Mouse (Mus musculus): Measurements from ENCODE around the gene Wdr31. TPM values are rescaled to one million over a fixed set of nuclear protein-coding genes. Genes with fewer than 3 reads are reported as not detected.

The Wdr31 gene
- polyA plus RNA-seq, 1 experiment from 2014 or later = 12.4 TPM

DNA sequence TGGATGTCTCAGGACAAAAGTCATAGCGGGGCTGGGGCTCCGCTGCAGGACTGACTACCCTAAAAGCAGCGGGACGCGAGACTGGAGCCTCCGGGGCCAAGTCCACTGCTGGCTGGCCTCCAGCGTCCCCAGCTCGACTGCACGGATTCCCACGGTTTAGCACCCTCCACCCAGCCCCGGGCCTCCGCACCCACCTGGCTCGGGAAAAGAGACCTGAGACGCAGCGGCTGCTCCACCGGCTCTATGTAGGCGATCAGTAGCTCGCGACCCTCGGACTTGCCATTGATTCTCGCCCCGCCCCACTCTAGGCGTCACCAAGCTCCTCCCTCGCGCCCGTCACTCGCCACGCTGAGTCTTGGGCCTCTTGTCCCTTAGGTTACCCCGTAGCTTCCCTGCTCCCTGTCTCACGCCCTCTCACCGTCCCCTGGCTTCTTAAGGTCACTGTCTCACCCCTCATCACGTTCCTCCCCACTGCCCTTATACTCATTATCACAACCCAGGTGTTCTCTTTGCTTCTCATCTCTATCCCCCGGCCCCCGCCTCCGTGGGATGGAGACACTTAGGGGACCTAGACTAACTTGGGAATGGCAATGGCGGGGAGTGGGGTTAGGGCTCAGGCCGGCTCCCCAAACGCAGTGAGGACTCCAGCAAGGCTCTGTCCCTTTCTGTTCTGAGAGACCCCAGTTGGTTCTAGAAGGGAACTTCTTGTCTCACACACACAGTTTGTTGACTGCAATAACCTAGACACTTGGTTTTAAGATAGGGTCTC is 31.5 kb upstream of the Wdr31 start:
- WGBS = 2% methylated on average over 38 of the region's 38 CpGs
- no peaks in the 10 kb centered on the region for H3K27me3 ChIP-seq (ENCODE audit: control insufficient read depth, insufficient read depth, low read depth, low read length)

DNA sequence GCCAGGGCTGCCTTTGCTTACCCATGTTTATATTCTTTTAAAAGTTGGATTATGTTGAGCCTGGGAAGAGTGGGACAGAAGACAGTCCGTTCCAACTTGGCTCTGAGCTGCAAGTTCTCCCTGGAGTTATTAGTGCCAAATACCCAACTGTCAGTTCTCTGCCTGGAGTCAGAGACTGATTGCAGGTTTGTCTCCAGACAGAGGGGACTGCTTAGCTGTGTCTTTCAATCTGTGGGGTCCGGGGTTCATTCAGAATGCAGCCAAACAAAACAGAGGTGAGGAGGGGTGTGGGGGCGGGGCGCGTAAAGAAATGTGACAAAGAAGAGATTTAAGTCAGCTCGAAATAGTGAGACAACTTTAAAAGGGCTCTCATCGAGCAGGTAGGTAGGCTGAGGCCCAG is 30.8 kb upstream of the Wdr31 start:
- H3K4me1 ChIP-seq (replicated peaks; ENCODE audit: control insufficient read depth, insufficient read depth, low read length) = peaks cover 19% of the 10 kb centered on the region
- WGBS = under 1% methylated on average over 7 of the region's 7 CpGs
- peak overlapping the region; percentile 84 for H3K9ac ChIP-seq (ENCODE audit: low read length)
- peak overlapping the region; percentile 90 for H3K27ac ChIP-seq (ENCODE audit: low read length)
- peak overlapping the region; percentile 80 for H3K4me3 ChIP-seq (ENCODE audit: low read length)
- peaks cover 17% of the 10 kb centered on the region for H3K36me3 ChIP-seq (ENCODE audit: control insufficient read depth, insufficient read depth, low read length)
- ATAC-seq (ENCODE audit: low read depth) = peak; percentile 53
- H3K4me2 ChIP-seq (ENCODE audit: low read depth, low read length) = peak overlapping the region; percentile 52
- H3K9me3 ChIP-seq (ENCODE audit: control insufficient read depth, low read length) = no peaks in the 10 kb centered on the region
- H3K27me3 ChIP-seq (ENCODE audit: control insufficient read depth, insufficient read depth, low read depth, low read length) = no peaks in the 10 kb centered on the region

More for the DNA sequence above, 31.5 kb upstream of the Wdr31 start:
- Histone ChIP-seq H3K9me3 (ENCODE audit: control insufficient read depth, low read length) (no peaks in the 10 kb centered on the region), H3K9ac (ENCODE audit: low read length) (peak overlapping the region; percentile 84), H3K4me1 (replicated peaks; ENCODE audit: control insufficient read depth, insufficient read depth, low read length) (peaks cover 16% of the 10 kb centered on the region), H3K36me3 (ENCODE audit: control insufficient read depth, insufficient read depth, low read length) (peaks cover 18% of the 10 kb centered on the region), H3K27ac (ENCODE audit: low read length) (peak overlapping the region; percentile 90), H3K4me3 (ENCODE audit: low read length) (peak overlapping the region; percentile 80), H3K4me2 (ENCODE audit: low read depth, low read length) (peak overlapping the region; percentile 52)
- ATAC-seq (ENCODE audit: low read depth) = peak; percentile 94

DNA sequence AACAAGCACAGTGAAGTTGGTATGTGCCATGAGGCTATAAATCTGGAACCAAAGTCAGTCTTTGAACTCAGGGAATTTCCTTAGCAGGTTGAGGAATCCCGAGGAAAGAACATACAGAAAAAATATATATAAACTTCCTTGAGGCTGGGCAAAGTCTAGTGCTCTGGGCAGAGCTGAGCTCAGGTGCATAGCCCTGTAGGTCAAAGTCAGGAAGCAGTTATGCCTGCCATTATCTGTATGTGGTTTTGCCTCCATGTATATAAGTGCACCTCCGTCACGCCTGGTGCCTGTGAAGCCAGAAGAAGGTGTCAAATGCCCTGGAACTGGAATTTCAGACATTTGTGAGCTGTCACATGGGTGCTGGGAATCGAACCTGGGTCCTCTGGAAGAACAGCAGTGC is 30.1 kb upstream of the Wdr31 start:
- H3K27me3 ChIP-seq (ENCODE audit: control insufficient read depth, insufficient read depth, low read depth, low read length) = no peaks in the 10 kb centered on the region
- no peak for ATAC-seq (ENCODE audit: low read depth)
- H3K4me1 ChIP-seq (replicated peaks; ENCODE audit: control insufficient read depth, insufficient read depth, low read length) = peaks cover 27% of the 10 kb centered on the region
- H3K27ac ChIP-seq (ENCODE audit: low read length) = peak overlapping the region; percentile 90; the same call in 1 of the 2 replicates
- H3K4me2 ChIP-seq (ENCODE audit: low read depth, low read length) = peak overlapping the region; percentile 52
- peaks cover 17% of the 10 kb centered on the region for H3K36me3 ChIP-seq (ENCODE audit: control insufficient read depth, insufficient read depth, low read length)
- 77% methylated on average over 4 of the region's 4 CpGs for WGBS
- peak overlapping the region; percentile 4; the same call in 1 of the 2 replicates for H3K4me3 ChIP-seq (ENCODE audit: low read length)
- H3K9me3 ChIP-seq (ENCODE audit: control insufficient read depth, low read length) = no peaks in the 10 kb centered on the region
- no peak overlapping the region for H3K9ac ChIP-seq (ENCODE audit: low read length)

DNA sequence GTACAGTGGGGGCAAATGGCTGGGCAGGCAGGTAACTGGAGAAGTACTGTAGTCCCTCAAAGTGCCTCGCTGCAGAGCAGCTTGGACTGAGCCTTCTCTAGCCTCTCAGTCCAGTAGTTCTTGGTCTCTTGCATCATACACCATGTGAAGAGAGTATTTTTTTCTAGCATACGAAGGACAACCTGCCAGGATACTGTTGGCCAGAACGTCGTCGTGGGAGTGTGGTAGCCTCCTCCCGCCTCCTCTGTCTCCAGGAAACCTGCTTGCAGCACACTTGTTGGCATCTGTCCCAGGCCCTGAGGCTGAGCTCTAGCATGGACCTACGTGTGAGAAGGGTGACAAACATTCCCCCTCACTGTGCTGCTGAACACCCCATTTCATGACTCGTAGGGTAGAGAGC is 26.1 kb upstream of the Wdr31 start:
- Histone ChIP-seq H3K9me3 (ENCODE audit: control insufficient read depth, low read length) (no peaks in the 10 kb centered on the region), H3K4me1 (replicated peaks; ENCODE audit: control insufficient read depth, insufficient read depth, low read length) (peaks cover 19% of the 10 kb centered on the region), H3K9ac (ENCODE audit: low read length) (no peak overlapping the region), H3K36me3 (ENCODE audit: control insufficient read depth, insufficient read depth, low read length) (peaks cover 17% of the 10 kb centered on the region), H3K4me2 (ENCODE audit: low read depth, low read length) (no peak overlapping the region), H3K27me3 (ENCODE audit: control insufficient read depth, insufficient read depth, low read depth, low read length) (no peaks in the 10 kb centered on the region), H3K27ac (ENCODE audit: low read length) (no peak overlapping the region; the same call in 1 of the 2 replicates), H3K4me3 (ENCODE audit: low read length) (no peak overlapping the region)
- 47% methylated on average over 8 of the region's 8 CpGs for WGBS
- ATAC-seq (ENCODE audit: low read depth) = peak; percentile 66

GRCm38 (mm10) chr4:62495946-62496345 is 25.2 kb upstream of the Wdr31 start:
- H3K4me2 ChIP-seq (ENCODE audit: low read depth, low read length) = no peak overlapping the region
- H3K9me3 ChIP-seq (ENCODE audit: control insufficient read depth, low read length) = no peaks in the 10 kb centered on the region
- no peak overlapping the region for H3K27ac ChIP-seq (ENCODE audit: low read length)
- H3K27me3 ChIP-seq (ENCODE audit: control insufficient read depth, insufficient read depth, low read depth, low read length) = no peaks in the 10 kb centered on the region
- H3K9ac ChIP-seq (ENCODE audit: low read length) = no peak overlapping the region
- WGBS = 56% methylated on average over 8 of the region's 8 CpGs
- peak; percentile 42; the same call in 1 of the 2 replicates for ATAC-seq (ENCODE audit: low read depth)
- H3K4me3 ChIP-seq (ENCODE audit: low read length) = no peak overlapping the region
- H3K4me1 ChIP-seq (replicated peaks; ENCODE audit: control insufficient read depth, insufficient read depth, low read length) = peaks cover 18% of the 10 kb centered on the region
- peaks cover 17% of the 10 kb centered on the region for H3K36me3 ChIP-seq (ENCODE audit: control insufficient read depth, insufficient read depth, low read length)

- no peak for ATAC-seq (ENCODE audit: low read depth)
- no peak overlapping the region for H3K9ac ChIP-seq (ENCODE audit: low read length)
- 63% methylated on average over 9 of the region's 9 CpGs for WGBS
- H3K4me3 ChIP-seq (ENCODE audit: low read length) = no peak overlapping the region
- no peak overlapping the region for H3K4me2 ChIP-seq (ENCODE audit: low read depth, low read length)
- H3K4me1 ChIP-seq (replicated peaks; ENCODE audit: control insufficient read depth, insufficient read depth, low read length) = peaks cover 15% of the 10 kb centered on the region
- peaks cover 12% of the 10 kb centered on the region for H3K36me3 ChIP-seq (ENCODE audit: control insufficient read depth, insufficient read depth, low read length)
- no peaks in the 10 kb centered on the region for H3K9me3 ChIP-seq (ENCODE audit: control insufficient read depth, low read length)
- no peak overlapping the region for H3K27ac ChIP-seq (ENCODE audit: low read length)
- H3K27me3 ChIP-seq (ENCODE audit: control insufficient read depth, insufficient read depth, low read depth, low read length) = no peaks in the 10 kb centered on the region
These were observed 23.5 kb upstream of the Wdr31 start for GRCm38 (mm10) chr4:62494230-62494629.

GRCm38 (mm10) chr4:62492682-62493081 is 22.0 kb upstream of the Wdr31 start:
- H3K4me3 ChIP-seq (ENCODE audit: low read length) = no peak overlapping the region
- no peaks in the 10 kb centered on the region for H3K9me3 ChIP-seq (ENCODE audit: control insufficient read depth, low read length)
- H3K36me3 ChIP-seq (ENCODE audit: control insufficient read depth, insufficient read depth, low read length) = peaks cover 2% of the 10 kb centered on the region; the same call in 1 of the 2 replicates
- 74% methylated on average over 2 of the region's 2 CpGs for WGBS
- no peaks in the 10 kb centered on the region for H3K27me3 ChIP-seq (ENCODE audit: control insufficient read depth, insufficient read depth, low read depth, low read length)
- peaks cover 15% of the 10 kb centered on the region for H3K4me1 ChIP-seq (replicated peaks; ENCODE audit: control insufficient read depth, insufficient read depth, low read length)
- no peak for ATAC-seq (ENCODE audit: low read depth)
- H3K9ac ChIP-seq (ENCODE audit: low read length) = no peak overlapping the region
- H3K4me2 ChIP-seq (ENCODE audit: low read depth, low read length) = no peak overlapping the region
- H3K27ac ChIP-seq (ENCODE audit: low read length) = no peak overlapping the region

DNA sequence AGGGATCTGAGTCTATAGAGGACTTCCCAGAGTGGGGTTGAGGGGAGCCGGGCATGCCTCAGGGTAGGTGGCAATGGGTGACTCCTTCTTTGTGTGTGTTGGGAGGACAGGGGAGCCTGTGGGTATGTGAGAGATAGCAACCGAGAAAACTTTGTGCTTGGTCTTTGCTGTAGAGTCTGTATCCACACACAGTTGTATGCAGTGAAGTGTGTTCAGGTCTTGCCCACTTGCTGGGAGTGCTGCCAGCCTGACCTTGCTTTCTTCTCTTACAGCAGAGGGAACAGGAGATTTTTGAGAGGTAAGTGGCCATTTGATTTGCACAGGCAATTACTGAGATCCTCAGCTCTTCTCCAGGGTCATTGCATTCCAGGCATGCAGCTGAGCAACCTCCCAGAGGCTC is 17.2 kb upstream of the Wdr31 start:
- H3K9me3 ChIP-seq (ENCODE audit: control insufficient read depth, low read length) = no peaks in the 10 kb centered on the region
- no peak overlapping the region for H3K9ac ChIP-seq (ENCODE audit: low read length)
- no peak overlapping the region for H3K27ac ChIP-seq (ENCODE audit: low read length)
- no peaks in the 10 kb centered on the region; the same call in 1 of the 2 replicates for H3K36me3 ChIP-seq (ENCODE audit: control insufficient read depth, insufficient read depth, low read length)
- no peaks in the 10 kb centered on the region for H3K27me3 ChIP-seq (ENCODE audit: control insufficient read depth, insufficient read depth, low read depth, low read length)
- no peak for ATAC-seq (ENCODE audit: low read depth)
- WGBS = 83% methylated on average over 2 of the region's 2 CpGs
- no peak overlapping the region for H3K4me3 ChIP-seq (ENCODE audit: low read length)
- H3K4me2 ChIP-seq (ENCODE audit: low read depth, low read length) = no peak overlapping the region
- H3K4me1 ChIP-seq (replicated peaks; ENCODE audit: control insufficient read depth, insufficient read depth, low read length) = no peaks in the 10 kb centered on the region

- no peak overlapping the region for H3K9ac ChIP-seq (ENCODE audit: low read length)
- no peaks in the 10 kb centered on the region for H3K4me1 ChIP-seq (replicated peaks; ENCODE audit: control insufficient read depth, insufficient read depth, low read length)
- H3K27me3 ChIP-seq (ENCODE audit: control insufficient read depth, insufficient read depth, low read depth, low read length) = no peaks in the 10 kb centered on the region
- no peak overlapping the region for H3K4me2 ChIP-seq (ENCODE audit: low read depth, low read length)
- no peak overlapping the region for H3K4me3 ChIP-seq (ENCODE audit: low read length)
- no peak overlapping the region for H3K27ac ChIP-seq (ENCODE audit: low read length)
- no peaks in the 10 kb centered on the region; the same call in 1 of the 2 replicates for H3K36me3 ChIP-seq (ENCODE audit: control insufficient read depth, insufficient read depth, low read length)
- WGBS = 82% methylated on average over 5 of the region's 5 CpGs
- H3K9me3 ChIP-seq (ENCODE audit: control insufficient read depth, low read length) = no peaks in the 10 kb centered on the region
- peak; percentile 57; the same call in 1 of the 2 replicates for ATAC-seq (ENCODE audit: low read depth)
These were observed 16.5 kb upstream of the Wdr31 start for GRCm38 (mm10) chr4:62487172-62487571.
